Mouse (Mus musculus): Measurements from ENCODE around the gene Efna5.

Efna5 gene

DNA sequence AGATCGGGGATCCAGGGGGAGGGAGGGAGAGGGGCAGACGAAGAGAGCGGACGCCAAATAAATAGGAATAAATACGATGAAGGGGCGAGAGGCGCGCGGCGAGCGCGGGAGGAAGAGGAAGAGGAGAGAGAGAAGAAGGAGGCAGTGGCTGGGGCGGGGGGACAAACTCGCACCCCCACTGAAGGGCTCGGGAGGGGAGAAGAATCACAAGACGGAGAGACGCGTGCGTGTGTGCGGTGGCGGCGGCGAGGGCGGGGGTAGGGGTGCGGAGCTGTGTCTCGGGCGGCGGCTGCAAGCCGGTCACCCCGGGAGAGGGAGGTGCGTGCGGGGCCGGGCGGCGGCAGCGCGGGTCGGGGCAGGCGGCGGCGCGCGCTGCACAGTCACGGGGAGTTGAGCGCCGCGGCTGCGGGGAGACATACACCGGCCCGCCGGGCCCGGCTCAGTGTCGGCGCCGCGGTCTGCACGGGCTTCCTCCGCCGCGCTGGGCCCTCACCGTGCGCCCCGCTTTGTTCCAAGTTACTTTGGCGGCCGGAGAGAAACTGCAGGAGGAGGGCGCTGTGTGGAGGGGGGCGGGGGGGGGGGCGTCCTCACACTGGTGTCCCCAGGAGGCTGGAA lies at the start of gene Efna5:
Gene Efna5, minus strand, starts transcription at position 142 of the 615 bp plus-strand sequence.
- DNase-seq (ENCODE audit: low spot score in 2 of 2): peak; percentile 6 to 11

DNA sequence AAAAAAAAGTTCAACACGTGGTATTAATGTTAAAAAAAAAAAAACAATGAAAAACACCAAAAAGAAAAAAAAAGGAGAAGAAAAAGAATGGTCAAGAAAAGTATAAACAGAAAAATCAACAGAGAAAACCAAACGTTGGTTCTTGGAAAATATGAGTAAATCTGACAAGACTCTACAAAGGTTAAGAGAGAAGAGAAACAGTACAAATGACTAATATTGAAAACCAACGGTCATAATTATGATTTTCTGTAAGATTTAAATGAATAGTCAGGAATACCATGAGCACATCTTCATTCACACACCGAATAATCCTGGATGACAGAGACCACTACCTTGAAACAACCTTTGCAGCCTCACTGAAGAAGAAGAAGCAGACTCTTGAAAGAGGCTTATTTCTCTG lies 34.2 kb upstream of the Efna5 start:
- DNase-seq (ENCODE audit: low spot score in 2 of 2): no peak

DNA sequence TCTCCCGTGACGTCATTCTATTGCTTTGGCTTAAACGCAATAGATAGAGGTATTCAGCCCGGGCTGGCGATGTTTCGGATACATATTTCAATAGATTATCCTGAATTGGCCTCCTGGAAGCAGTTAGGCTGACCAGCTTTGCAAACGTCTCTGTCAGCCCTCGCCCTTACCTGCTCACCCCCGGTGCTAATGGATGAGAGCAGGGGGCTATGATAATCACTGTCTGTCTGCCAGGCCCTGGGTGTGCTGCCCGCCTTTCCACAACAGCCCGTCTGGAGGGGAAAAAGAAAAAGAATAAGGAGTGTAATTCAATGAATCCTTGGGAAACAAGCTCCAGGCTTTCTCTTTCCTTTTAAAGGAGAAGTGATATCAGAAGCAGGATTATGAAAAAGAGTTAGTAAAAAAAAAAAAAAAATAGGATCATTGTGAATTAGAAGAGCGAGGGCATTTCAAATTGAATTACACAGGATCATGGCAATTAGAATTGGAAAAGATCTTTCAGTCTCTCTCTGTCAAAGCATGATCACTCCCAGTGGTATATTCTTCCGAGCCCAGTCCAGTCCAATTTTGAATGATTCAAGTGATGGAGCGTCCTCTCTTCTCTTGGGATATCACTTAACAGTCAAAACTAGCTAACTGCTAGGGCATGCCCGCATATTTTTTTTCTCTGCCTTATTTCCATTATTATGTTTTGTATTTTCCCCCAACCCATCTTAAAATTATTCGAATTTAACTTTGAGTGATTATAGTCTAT lies 24.8 kb upstream of the Efna5 start:
- no peak for DNase-seq (ENCODE audit: low spot score in 2 of 2)

DNA sequence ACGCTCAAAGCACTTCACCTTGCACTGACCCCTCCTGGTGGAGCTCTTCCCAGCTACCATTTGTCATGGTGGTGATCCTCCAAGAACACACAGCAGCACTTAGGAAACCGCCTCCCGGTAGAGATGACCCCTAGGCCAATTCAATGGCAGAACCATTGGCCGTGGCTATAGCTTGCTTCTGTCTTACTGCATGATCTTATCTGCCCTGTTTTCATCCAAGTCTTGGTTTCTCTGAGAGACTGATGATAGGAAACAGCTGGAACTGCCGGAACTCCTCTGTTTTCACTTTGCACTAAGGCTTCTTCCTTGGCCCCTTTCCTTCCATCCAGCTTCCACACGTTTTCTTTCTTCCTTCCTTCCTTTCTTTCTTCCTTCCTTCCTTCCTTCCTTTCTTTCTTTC lies 17.9 kb upstream of the Efna5 start:
- DNase-seq (ENCODE audit: low spot score in 2 of 2): no peak

DNA sequence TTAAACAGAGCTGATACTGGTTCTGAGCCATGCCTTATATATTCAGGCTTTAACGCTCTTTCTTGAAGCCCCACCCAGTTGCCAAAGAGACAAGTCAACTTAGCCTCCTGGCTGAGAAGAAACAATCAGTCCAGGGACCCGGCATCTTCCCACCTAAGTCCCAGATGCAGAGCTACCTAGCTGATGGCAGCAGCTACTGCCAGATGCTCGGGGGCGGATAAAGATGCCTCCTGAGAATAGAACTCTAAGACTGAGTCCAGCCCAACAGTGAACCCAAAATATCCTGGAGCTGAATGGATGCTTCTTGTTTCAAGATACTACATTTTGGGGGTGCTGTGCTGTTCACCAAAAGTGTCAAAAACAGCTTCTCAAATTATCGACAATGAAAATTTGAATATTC lies 8.9 kb upstream of the Efna5 start:
- no peak for DNase-seq (ENCODE audit: low spot score in 2 of 2)

DNA sequence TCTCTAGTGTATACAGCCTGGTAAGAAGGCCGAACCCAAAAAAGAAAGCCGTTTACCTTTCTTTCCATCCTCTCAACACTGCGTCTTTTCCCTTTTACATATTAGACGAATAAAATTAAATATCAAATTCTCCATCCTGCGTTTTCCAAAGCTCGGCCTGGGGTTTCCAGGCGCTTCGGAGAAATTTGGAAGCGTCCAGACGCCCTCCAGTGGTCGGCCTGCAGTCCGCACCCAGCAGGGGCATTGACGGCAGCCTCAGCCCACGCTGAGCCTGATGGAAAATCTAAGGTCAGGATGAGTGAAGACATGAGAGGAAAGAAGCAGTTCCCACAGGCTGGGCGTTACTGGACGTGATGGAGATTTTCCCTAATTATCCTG lies 3.0 kb upstream of the Efna5 start:
- DNase-seq (ENCODE audit: low spot score in 2 of 2): peak; percentile 26 to 40

DNA sequence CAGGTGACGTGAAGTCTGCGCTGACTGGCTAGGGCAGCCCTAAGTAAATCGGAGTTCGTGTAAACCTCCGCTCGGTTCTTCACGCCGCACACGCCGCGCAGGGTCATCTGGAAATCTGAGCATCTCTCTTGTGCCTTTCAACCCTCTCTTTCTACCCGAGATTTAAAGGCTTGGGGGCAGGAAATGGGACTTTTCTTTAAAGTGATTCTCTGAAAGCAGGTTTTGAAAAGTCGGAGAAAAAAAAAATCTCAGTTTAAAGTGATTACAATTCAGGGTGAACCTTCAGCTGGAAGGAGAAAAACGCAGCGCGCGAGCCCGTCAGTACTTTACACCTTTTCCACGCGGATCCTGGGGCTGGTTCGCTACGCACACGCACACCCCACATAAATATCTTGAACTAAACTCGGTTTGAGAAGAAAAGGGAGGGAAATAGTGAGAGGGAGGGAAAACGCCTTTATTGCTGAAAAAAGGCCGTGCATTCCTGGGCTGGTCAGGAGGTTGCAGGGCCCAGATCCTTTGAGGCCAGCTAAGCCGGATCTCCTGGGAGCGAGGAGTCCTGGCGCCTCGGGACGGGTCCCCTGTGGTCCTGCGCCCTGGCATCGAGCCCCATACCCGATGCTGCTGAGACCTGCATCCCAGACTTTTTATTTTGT lies 2.5 kb upstream of the Efna5 start:
- DNase-seq (ENCODE audit: low spot score in 2 of 2): no peak

DNA sequence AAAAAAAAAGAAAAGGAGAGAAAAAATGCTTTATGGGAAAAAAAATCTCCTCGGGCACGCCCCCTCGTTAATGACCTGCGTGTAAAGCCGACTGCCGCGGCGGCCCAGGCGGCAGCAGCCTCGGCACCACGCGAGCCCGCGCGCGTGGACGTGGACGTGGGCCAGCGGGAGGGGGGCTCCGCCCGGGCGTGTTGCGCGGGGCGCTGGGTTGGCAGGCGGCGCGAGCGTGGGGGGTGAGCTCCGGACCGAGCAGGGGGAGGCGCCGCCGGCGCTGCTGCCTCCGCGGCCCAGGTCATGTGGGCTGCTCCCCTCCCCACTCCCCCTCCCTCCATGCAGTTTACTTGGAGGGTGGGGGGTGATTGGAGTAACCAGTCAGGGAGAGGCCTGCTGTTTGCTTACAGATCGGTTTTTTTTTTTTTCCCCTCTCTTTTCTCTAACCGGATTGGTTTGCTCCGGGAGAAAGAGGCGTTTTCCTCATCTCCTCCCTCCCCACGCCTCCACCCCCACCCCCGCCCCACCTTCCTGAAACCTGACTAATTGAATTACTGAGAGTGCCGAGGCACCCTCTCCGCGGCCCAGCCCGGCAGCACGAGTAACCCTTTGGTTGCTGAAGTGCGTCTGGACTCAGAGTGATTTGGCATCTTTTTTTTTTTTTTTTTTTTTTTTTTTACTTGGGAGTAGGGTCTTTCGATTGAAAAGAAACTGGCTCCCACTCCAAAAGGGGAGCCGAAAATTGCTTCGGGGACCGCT lies 1.8 kb upstream of the Efna5 start:
- DNase-seq (ENCODE audit: low spot score in 2 of 2): peak; percentile 55 to 68

DNA sequence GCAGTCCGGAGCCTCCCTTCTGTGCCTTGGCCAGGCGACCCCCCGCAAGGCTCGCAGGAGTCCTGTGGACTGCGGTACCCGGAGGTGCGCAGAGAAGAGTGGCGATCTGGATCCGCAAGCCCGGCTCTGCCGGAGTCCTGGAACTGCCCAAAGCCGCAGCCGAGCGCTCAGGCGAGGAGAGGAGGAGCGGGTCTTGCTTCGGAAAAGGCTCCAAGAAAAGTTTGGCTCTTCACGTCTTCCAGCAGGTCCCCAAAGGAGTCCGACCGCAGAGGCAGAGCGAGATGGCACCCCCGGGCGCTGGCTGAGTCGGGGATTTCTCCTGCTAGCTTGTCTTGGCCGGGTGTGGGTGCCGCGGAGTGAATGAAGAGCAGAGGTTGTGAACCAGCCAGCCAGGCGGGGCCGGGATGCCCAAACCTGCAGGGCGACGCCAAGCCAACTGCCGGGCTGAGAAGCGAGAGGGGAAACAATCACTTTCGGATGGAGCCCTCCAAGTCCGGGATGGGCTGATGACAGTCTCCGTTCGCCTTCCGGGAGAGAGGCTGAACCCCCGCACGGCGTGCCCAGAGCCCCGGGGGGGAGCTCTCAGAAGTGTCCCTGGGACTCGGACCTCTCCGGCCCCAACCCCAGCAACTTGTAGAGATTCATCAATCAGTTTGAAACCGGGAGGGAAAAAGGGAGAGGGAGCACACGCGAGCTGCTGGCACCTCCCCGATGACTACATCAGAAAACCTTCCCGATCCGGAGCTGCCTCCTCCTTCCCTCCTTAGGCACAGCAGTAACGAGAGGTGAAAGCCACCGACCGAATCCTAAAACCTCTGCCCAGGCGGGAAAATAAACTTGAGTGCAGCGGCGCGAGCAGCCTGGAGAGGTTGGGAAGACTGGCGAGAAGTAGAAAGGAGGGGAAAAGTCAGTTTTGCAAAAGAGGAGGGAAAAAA lies 941 bp upstream of the Efna5 start:
- peak; percentile 31 for DNase-seq (ENCODE audit: low spot score in 2 of 2)

DNA sequence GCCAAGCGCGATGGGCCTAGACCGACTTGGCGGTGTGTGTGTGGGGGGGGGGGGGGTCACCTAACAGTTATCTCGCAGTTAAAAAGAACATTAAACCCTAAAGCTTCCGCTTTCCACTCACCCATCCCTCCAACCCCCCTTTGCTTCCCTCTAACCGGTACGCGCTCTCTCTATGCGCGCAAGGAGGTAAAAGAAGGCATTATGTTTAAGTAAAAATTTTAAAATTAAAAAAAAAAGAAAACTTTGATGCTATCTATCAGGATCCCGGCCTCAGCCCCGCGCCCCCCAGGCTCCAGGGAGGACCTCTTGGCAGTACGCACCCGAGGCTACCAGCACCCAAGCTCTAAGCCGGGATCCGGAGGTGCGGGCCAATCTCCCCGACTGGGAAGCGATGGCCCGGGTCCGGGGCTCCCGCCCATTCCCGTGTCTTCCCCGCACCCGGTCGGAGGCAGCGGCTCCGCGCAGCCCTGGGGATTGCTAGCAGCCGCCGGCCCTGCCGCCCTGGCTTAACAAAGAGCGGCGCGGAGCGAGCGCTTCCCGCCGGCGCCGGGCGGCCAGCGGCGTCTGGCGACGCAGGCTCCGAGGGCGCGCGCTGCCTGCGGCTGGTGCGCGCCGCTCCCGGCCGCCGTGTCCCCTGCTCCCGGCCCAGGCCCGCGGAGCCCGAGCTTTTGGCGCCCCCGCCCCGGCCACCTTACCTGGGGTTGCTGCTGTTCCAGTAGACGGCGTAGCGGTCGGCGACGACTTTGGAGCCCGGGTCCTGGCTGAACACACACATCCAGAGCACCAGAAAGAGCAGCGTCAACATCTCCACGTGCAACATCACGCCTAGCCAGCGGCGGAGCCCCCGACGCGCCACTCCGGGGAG lies 574 bp downstream of the Efna5 start:
- DNase-seq (ENCODE audit: low spot score in 2 of 2): peak; percentile 14 to 22

DNA sequence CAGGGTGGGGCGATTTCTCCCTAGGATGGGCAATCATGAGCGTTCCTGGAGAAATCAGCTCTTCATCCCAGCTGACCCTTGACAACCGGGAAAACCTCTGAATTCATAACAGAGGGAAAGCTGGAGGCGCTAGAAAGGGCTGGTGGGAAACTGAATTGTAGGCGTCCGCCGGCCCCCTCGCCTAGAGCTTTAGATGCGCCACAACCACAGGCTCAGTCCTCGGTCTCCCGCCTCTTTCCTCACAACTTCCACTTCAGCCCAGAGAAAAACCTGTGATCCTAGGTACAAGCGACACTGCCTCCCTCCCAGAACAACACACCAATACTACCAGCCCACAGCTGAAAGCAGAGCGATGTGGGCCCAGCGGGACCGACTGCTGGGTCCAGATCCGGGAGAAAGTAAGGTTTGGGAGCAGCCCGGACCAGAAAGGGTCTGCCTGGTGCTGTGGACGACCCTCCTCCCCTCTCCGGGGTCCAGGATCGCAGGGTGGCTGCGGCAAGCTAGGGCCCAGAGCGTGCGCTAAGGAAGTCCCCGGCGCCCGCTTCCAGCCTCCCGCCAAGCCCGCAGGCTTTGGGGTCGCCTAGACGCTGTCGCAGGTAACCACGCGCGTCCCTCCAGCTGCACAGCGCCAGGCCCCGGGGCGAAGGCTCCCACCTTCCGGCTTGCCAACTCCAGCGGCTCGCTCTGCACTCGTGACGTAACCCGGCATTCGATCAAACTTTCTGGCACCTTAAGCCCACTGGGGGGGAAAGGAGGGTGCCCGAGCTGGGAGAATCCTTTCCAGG lies 1.4 kb downstream of the Efna5 start:
- DNase-seq (ENCODE audit: low spot score in 2 of 2): peak; percentile 9 to 11

DNA sequence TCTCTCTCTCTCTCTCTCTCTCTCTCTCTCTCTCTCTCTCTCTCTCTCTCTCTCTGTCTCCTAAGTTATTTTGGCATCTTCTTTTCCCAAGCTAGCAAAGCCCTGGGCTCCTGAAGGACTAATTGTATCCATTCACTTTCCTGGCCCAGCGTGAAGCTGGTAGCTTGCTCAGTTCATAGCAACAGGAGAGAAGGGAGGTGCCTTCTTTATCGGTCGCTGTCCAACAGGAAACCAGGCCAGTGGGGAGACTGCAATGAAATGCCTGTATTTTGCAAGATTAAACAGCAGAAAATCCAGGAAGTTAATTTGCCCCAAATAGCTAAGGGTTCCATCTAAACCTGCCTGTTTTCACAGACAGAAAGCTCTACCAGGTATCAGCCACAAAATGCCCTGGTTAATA lies 5.4 kb downstream of the Efna5 start:
- no peak for DNase-seq (ENCODE audit: low spot score in 2 of 2)

DNA sequence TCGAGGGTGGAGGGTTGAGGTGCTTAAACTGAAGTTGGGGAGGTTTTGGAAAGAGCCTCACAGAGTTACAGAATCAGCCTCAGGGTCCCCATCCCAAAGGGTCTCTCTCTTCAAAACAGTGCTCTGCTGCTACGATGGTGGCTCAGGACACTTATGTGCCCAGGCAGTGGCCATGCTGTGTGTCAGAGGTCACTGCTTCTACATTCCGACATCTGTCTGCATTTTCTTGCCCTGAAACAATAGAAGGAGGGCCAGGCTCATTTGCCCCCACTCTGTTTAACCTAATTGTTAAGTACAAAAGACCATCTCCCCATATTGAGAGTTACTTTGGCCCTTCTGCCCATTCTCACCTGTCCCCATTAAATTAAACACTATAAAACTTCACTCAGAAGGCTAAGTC lies 9.2 kb downstream of the Efna5 start:
- DNase-seq (ENCODE audit: low spot score in 2 of 2): no peak

DNA sequence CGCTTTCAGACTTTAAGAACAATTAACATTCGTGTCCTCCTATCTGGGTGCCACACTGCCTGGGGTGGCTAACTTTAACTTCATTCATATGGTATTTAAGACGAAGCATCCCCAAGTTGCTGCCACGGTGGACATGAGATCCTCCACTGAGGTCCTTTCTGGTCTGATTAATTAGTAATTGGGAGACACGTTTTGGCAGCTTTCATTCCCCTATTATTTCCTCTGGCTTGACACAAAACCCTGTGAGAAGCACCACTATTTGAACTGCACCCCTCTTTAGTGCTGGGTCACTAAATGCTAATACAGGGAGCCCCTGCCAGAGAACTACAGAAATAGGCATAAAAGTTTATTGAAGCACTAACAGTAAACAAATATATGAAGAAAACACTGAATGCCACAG lies 9.9 kb downstream of the Efna5 start:
- no peak for DNase-seq (ENCODE audit: low spot score in 2 of 2)

DNA sequence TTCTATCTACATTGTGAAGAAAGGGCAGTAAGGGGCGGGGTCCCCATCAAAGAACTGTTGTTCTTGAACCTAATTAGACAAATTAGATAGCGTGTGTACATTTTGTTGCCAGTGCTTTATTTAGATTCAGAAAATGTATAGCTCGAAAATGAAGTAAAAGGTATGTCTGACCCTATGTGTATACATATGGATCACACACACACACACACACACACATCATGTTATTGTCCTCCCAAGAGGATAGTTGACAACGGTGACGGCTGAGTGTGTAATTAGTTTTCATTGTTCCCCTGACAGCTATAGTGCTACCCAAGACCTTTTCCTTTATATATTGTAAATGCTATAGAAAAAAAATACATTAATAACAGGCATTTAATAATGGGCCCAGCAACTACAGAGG lies 10.7 kb downstream of the Efna5 start:
- no peak for DNase-seq (ENCODE audit: low spot score in 2 of 2)

DNA sequence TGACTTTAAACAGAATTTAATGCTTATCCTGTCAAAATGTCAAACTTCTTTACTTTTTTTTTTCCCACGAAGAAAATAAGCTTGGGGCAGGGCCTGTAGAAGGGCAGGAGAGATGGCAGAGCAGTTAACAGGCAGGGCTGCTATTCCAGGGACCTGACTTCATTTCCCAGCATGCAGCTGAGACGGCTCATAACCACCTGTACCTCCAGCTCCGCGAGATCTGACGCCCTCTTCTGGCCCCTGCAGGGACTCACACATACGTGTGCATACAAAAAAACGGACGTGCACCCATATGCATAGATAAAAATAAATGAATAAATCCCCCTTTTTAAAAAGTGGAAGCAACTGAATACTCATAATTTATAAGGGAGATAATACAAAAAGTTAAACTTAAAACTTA lies 16.2 kb downstream of the Efna5 start:
- no peak for DNase-seq (ENCODE audit: low spot score in 2 of 2)

DNA sequence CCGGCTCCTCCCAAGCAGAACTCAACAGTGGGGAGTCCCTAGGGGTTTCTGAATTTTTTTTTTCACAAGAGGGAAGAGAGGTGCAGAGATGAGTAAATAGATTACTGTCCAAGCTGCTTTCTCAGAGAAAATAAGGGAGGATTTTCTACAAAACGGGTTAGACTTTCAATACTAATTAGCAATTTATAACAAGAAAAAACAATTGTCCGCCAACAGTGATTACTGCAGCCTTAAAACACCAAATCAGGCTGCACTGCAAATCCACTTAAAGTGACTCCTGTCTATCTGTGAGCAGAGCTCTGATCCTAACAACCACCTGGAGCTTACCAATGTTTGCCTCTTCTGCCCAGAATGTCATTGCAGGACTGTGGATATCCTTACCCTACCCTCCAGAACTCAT lies 18.1 kb downstream of the Efna5 start:
- DNase-seq (ENCODE audit: low spot score in 2 of 2): peak in 1 of 2 experiments; percentile 63

DNA sequence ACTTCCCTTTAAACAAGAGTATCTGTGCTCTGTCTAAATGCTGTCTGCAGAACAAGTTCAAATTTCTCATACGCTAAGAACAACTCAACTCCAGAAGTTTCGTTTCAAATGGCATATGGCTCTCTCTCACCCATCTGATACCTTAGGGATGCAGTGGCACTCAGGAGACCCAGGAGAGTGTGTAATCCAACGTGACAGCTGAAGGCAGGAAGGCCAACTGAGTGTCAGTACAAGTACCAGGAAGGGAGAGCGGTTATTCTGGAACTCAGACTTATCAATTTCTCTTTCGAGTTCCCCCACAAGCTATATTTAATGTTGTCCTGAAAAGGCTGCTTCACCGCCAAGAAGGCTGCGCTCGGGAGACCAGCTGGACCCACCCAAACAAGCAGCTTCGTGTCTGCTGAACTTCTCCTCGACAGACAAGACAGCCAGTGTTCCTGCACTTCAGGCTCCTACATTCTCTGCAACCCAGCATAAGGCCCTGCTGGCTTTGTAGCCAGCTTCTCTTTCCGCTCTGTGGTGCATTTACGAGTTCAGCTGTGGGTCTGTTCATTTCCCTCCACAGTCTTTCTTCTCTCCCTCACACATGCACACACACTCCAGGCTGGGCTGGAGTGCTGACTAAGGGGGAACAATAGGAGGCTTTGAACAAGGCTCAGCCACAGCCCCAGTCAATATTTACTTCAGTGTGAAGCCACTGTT lies 18.7 kb downstream of the Efna5 start:
- peak in 1 of 2 experiments; percentile 43 for DNase-seq (ENCODE audit: low spot score in 2 of 2)

DNA sequence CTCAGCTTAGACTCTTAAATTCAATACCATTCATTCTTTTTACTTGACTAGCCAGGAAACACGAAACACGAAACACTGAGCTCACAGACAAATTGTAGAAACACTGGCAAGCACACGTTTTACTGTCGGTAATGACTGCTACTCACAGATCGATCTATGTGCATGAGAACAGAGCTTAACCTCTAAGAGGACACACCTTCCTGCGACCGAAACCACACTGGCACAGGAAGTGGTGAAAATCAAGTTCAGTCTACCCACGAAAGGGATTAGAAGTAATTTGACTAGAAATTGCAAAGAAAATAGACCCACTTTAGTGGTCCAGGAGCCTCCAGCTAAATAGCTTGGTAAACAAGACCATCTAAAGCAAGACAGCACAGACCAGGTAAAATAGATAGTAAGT lies 23.8 kb downstream of the Efna5 start:
- DNase-seq (ENCODE audit: low spot score in 2 of 2): peak; percentile 68 to 74

All from spleen, postnatal 36 days (tissue).